Mouse (Mus musculus): ENCODE results near the gene Cct7. TPM values are rescaled to one million over a fixed set of nuclear protein-coding genes. Genes with fewer than 3 reads are reported as not detected.

Cct7 gene
- polyA plus RNA-seq, 1 experiment from 2014 or later = 159 TPM

- Histone ChIP-seq H3K4me1 (replicated peaks; ENCODE audit: control insufficient read depth, insufficient read depth, low read length) (no peaks in the 10 kb centered on the region), H3K36me3 (ENCODE audit: control insufficient read depth, insufficient read depth) (no peaks in the 10 kb centered on the region), H3K4me2 (replicated peaks; ENCODE audit: low read depth) (no peak overlapping the region), H3K27me3 (replicated peaks; ENCODE audit: control insufficient read depth, insufficient read depth, low read length) (peaks cover 10% of the 10 kb centered on the region; the same call in 1 of the 2 replicates), H3K27ac (ENCODE audit: low read depth, low read length) (no peak overlapping the region), H3K9ac (ENCODE audit: low read depth, low read length) (no peak overlapping the region), H3K9me3 (ENCODE audit: control insufficient read depth) (no peaks in the 10 kb centered on the region), H3K4me3 (ENCODE audit: low read depth, low read length) (no peak overlapping the region)
- 92% methylated on average over 4 of the region's 4 CpGs for WGBS
- ATAC-seq = no peak
- no peak for TF ChIP-seq CTCF (IDR thresholded peaks at IDR 0.05; ENCODE audit: low read depth)
Measured at GRCm38 (mm10) chr6:85490252-85490651, 38.9 kb downstream of the Cct7 start.

- Histone ChIP-seq H3K4me3 (ENCODE audit: low read depth, low read length) (no peak overlapping the region), H3K4me1 (replicated peaks; ENCODE audit: control insufficient read depth, insufficient read depth, low read length) (no peaks in the 10 kb centered on the region), H3K27ac (ENCODE audit: low read depth, low read length) (no peak overlapping the region), H3K4me2 (replicated peaks; ENCODE audit: low read depth) (no peak overlapping the region), H3K9me3 (ENCODE audit: control insufficient read depth) (no peaks in the 10 kb centered on the region), H3K36me3 (ENCODE audit: control insufficient read depth, insufficient read depth) (no peaks in the 10 kb centered on the region), H3K9ac (ENCODE audit: low read depth, low read length) (no peak overlapping the region), H3K27me3 (replicated peaks; ENCODE audit: control insufficient read depth, insufficient read depth, low read length) (no peaks in the 10 kb centered on the region)
- no peak for ATAC-seq
- no peak for TF ChIP-seq CTCF (IDR thresholded peaks at IDR 0.05; ENCODE audit: low read depth)
- 86% methylated on average over 3 of the region's 3 CpGs for WGBS
Measured at GRCm38 (mm10) chr6:85491606-85492005, 40.3 kb downstream of the Cct7 start.

- TF ChIP-seq CTCF (IDR thresholded peaks at IDR 0.05; ENCODE audit: low read depth) = no peak
Measured at GRCm38 (mm10) chr6:85496976-85497375, 45.7 kb downstream of the Cct7 start.

GRCm38 (mm10) chr6:85498147-85498546, 46.8 kb downstream of the Cct7 start:
- TF ChIP-seq CTCF (IDR thresholded peaks at IDR 0.05; ENCODE audit: low read depth) = no peak
- Histone ChIP-seq H3K9ac (ENCODE audit: low read depth, low read length) (no peak overlapping the region), H3K4me1 (replicated peaks; ENCODE audit: control insufficient read depth, insufficient read depth, low read length) (no peaks in the 10 kb centered on the region), H3K4me3 (ENCODE audit: low read depth, low read length) (no peak overlapping the region), H3K27me3 (replicated peaks; ENCODE audit: control insufficient read depth, insufficient read depth, low read length) (peaks cover 12% of the 10 kb centered on the region; the same call in 1 of the 2 replicates), H3K36me3 (ENCODE audit: control insufficient read depth, insufficient read depth) (no peaks in the 10 kb centered on the region), H3K27ac (ENCODE audit: low read depth, low read length) (no peak overlapping the region), H3K9me3 (ENCODE audit: control insufficient read depth) (no peaks in the 10 kb centered on the region), H3K4me2 (replicated peaks; ENCODE audit: low read depth) (no peak overlapping the region)
- ATAC-seq = no peak
- WGBS = 59% methylated on average over 9 of the region's 9 CpGs

More at GRCm38 (mm10) chr6:85496976-85497375, 45.7 kb downstream of the Cct7 start:
- H3K36me3 ChIP-seq (ENCODE audit: control insufficient read depth, insufficient read depth) = no peaks in the 10 kb centered on the region
- H3K9me3 ChIP-seq (ENCODE audit: control insufficient read depth) = no peaks in the 10 kb centered on the region
- peaks cover 1% of the 10 kb centered on the region; the same call in 1 of the 2 replicates for H3K27me3 ChIP-seq (replicated peaks; ENCODE audit: control insufficient read depth, insufficient read depth, low read length)
- no peak overlapping the region for H3K4me2 ChIP-seq (replicated peaks; ENCODE audit: low read depth)
- H3K9ac ChIP-seq (ENCODE audit: low read depth, low read length) = no peak overlapping the region
- no peak overlapping the region for H3K4me3 ChIP-seq (ENCODE audit: low read depth, low read length)
- no peaks in the 10 kb centered on the region for H3K4me1 ChIP-seq (replicated peaks; ENCODE audit: control insufficient read depth, insufficient read depth, low read length)
- ATAC-seq = no peak
- H3K27ac ChIP-seq (ENCODE audit: low read depth, low read length) = no peak overlapping the region

- no peak overlapping the region for H3K4me2 ChIP-seq (replicated peaks; ENCODE audit: low read depth)
- peaks cover 14% of the 10 kb centered on the region; the same call in 1 of the 2 replicates for H3K27me3 ChIP-seq (replicated peaks; ENCODE audit: control insufficient read depth, insufficient read depth, low read length)
- ATAC-seq = no peak
- WGBS = 61% methylated on average over 1 of the region's 1 CpGs
- no peak overlapping the region for H3K27ac ChIP-seq (ENCODE audit: low read depth, low read length)
- TF ChIP-seq CTCF (IDR thresholded peaks at IDR 0.05; ENCODE audit: low read depth) = no peak
- no peak overlapping the region for H3K9ac ChIP-seq (ENCODE audit: low read depth, low read length)
- H3K9me3 ChIP-seq (ENCODE audit: control insufficient read depth) = no peaks in the 10 kb centered on the region
- no peaks in the 10 kb centered on the region for H3K4me1 ChIP-seq (replicated peaks; ENCODE audit: control insufficient read depth, insufficient read depth, low read length)
- H3K4me3 ChIP-seq (ENCODE audit: low read depth, low read length) = no peak overlapping the region
- no peaks in the 10 kb centered on the region for H3K36me3 ChIP-seq (ENCODE audit: control insufficient read depth, insufficient read depth)
Measured at GRCm38 (mm10) chr6:85500416-85500815, 49.1 kb downstream of the Cct7 start.

DNA sequence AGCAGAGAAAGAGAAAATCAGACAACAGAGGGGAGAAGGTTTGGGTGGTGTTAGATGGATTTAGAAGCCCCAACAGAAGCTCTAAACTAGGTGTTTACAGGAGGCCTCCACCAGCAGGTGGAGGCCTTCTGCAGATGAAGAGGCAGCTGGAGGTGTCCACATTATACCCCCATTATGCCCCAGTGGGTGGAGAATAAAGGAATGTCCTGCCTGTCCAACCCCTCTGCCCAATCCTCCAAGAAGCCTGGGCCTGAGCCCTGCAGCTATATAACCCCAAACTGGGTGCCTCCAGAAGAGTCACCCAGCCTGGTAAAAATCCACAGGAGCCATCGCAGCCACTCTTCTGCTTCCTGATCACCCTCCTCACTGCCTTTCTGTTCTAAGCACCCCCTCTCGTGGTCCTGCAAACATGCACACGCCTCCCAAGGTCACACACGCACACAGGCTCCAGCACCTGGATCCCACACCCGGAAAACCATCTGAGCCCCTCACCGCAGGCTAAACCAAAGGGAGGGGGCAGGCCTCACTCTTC, 50.3 kb downstream of the Cct7 start:
- H3K4me2 ChIP-seq (replicated peaks; ENCODE audit: low read depth) = no peak overlapping the region

More for the DNA sequence above, 50.3 kb downstream of the Cct7 start:
- no peak overlapping the region for H3K4me3 ChIP-seq (ENCODE audit: low read depth, low read length)
- H3K27ac ChIP-seq (ENCODE audit: low read depth, low read length) = no peak overlapping the region
- ATAC-seq = no peak
- peaks cover 14% of the 10 kb centered on the region; the same call in 1 of the 2 replicates for H3K27me3 ChIP-seq (replicated peaks; ENCODE audit: control insufficient read depth, insufficient read depth, low read length)
- H3K9me3 ChIP-seq (ENCODE audit: control insufficient read depth) = no peaks in the 10 kb centered on the region
- no peaks in the 10 kb centered on the region for H3K4me1 ChIP-seq (replicated peaks; ENCODE audit: control insufficient read depth, insufficient read depth, low read length)
- no peaks in the 10 kb centered on the region for H3K36me3 ChIP-seq (ENCODE audit: control insufficient read depth, insufficient read depth)
- 10% methylated on average over 6 of the region's 6 CpGs for WGBS
- TF ChIP-seq CTCF (IDR thresholded peaks at IDR 0.05; ENCODE audit: low read depth) = no peak
- no peak overlapping the region for H3K9ac ChIP-seq (ENCODE audit: low read depth, low read length)

Data from intestine, postnatal 0 days (tissue).